Mouse (Mus musculus) left cerebral cortex, postnatal 36 days (tissue): Measurements from ENCODE around the gene Lsm11. TPM values are rescaled to one million over a fixed set of nuclear protein-coding genes. Genes with fewer than 3 reads are reported as not detected.

Experiments
- DNase-seq, 2 experiments: peaks; one replicate each; pipeline ENCODE4 v3.0.0; 2021 to 2022; ENCODE audit warnings: low spot score in 2 of 2, mixed read lengths in 1 of 2
- intact Hi-C: fragments of 180-260 bp; cut with DNase I; formaldehyde crosslinking; loops from one replicate; pipeline ENCODE4 v1.15.1; 2025
- total RNA-seq, 2 experiments: library from RNA; stranded (reverse); gene quantifications; 2 replicates each; pipeline ENCODE4 v1.2.3; 2021

Gene Lsm11
- total RNA-seq: 10 to 100 TPM; 23.8 to 25.4 TPM

DNA sequence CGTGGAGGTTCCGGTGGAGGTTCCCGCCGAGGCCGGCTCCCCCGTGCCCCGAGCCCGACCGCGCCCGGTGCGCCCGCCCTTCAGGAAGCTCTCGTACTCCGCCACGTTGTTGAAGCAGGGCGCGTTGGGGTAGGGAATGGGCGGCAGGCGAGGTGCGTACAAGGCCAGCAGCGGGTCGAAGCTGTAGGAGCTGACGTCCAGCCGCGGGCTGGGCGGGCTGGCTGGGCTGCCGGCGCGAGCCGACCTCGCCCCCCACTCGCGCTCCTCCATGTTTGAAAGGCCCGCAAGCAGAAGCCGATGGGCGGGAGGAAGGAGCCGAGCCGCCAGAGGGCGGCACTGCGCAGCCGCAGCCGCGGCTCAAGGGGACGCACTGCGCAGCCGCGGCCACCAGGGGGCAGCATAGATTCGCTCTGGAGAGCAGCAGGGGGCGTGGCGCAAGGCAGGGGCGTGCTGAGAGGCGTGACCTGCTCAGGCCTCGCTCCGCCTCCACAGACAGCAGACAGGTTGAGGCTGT lies at the start of gene Lsm11:
Gene Lsm11 (minus strand): TSS at position 293 of the 514 bp plus-strand sequence.
- intact Hi-C loops: loop anchor here (5.0 to 10.0 kb wide), 4 partner anchors 113 to 490 kb away; partner anchors contain the start of genes Adam19 and Med7
- DNase-seq: peak; percentile 97 to 98

GRCm38 (mm10) chr11:45992087-45992486 lies 47.4 kb upstream of the Lsm11 start:
- intact Hi-C loops: no loop called here
- DNase-seq: no peak

DNA sequence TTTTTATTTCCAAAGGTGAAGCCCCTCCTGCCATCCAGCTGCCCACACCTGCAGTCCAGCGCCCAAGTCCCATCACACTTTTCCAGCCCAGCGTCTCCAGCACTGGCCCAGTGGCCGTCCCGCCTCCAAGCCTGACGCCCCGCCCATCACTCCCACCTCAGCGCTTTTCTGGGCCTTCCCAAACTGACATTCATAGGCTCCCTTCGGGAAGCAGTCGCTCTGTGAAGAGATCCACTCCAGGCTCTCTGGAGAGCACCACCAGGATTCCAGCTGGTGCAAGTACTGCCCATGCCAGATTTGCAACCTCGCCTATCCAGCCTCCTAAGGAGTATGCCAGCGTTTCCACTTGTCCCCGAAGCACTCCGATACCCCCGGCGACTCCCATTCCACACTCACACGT lies 46.9 kb upstream of the Lsm11 start:
- DNase-seq: no peak

GRCm38 (mm10) chr11:45980893-45981253 lies 36.1 kb upstream of the Lsm11 start:
- no peak for DNase-seq
- intact Hi-C loops: no loop called here

More for the DNA sequence above, 46.9 kb upstream of the Lsm11 start:
- intact Hi-C loops: no loop called here

- intact Hi-C loops: no loop called here
- peak; percentile 30 to 60 for DNase-seq
These were observed 35.5 kb upstream of the Lsm11 start, which contains the start of gene Sox30 for GRCm38 (mm10) chr11:45979946-45980892. Sox30 (plus strand) TSS chr11:45980310.

GRCm38 (mm10) chr11:45976061-45976460 lies 31.3 kb upstream of the Lsm11 start:
- DNase-seq: no peak
- intact Hi-C loops: no loop called here

DNA sequence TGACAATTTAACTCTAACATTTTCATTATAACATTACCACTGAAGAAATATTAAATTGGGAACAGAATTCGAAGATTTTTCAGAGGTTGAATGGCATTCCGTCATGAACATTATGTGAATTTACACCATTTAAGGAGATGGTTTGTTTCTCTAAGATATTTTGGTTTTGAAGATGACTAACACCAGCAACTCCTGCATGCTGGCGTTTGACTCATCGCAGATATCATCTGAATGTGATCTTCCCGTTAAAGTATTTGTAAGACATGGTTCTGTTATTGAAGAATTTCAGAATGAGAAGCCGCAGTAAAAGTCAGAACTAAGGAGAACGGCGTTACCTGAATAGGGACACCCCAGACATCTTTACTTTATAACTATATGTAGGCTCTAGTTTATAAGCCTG lies 29.7 kb upstream of the Lsm11 start:
- intact Hi-C loops: no loop called here

DNA sequence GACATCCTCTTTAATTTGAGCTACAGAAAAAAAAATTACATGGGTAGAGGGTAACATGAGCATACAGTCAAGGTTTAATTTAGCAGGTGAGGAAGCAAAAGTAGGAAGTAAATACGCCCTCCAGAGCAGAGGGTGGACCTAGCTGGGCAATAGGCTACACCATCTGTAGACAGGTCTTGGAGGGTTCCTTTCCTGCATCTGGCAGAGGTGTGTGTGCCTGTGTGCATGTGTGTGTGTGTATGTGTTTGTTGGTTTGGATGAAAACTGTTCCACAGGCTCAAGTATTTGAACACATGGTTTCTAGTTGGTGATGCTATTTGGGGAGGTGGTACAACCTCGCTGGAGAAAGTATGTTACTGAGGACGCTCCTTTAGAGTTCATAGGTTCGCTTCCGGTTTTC lies 28.9 kb upstream of the Lsm11 start:
- intact Hi-C loops: no loop called here

More for the DNA sequence above, 29.7 kb upstream of the Lsm11 start:
- no peak for DNase-seq

DNA sequence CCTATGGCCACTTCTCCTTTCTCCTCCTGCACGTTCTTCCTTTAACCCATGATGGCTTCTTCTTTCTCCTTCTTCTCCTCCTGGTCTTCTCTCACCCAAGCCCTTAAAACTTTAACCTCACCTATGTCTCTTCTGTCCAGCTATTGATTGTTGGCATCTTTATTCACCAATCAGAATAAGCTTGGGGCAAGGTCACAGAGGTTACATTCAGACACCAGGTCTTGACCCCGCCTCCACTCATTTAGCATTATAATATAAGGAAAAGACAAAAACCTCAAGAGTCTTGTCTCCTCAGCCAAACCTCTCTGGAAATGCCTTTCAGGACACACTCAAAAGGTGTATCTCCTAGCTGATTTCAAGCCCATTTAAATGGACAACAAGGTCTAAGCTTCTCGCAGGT lies 23.7 kb upstream of the Lsm11 start:
- intact Hi-C loops: no loop called here
- DNase-seq: no peak

More for the DNA sequence above, 28.9 kb upstream of the Lsm11 start:
- no peak for DNase-seq

GRCm38 (mm10) chr11:45966896-45967295 lies 22.2 kb upstream of the Lsm11 start:
- intact Hi-C loops: no loop called here
- DNase-seq: no peak

DNA sequence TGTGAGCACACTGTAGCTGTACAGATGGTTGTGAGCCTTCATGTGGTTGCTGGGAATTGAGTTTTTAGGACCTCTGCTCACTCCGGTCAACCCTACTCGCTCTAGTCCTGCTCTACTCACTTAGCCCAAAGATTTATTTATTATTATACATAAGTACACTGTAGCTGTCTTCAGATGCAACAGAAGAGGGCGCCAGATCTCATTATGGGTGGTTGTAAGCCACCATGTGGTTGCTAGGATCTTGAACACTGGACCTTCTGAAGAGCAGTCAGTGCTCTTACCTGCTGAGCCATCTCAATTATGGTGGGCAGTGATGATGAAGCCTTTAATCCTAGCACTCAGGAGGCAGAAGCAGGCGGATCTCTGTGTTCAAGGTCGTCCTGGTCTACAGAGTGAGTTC lies 15.3 kb upstream of the Lsm11 start:
- intact Hi-C loops: no loop called here

DNA sequence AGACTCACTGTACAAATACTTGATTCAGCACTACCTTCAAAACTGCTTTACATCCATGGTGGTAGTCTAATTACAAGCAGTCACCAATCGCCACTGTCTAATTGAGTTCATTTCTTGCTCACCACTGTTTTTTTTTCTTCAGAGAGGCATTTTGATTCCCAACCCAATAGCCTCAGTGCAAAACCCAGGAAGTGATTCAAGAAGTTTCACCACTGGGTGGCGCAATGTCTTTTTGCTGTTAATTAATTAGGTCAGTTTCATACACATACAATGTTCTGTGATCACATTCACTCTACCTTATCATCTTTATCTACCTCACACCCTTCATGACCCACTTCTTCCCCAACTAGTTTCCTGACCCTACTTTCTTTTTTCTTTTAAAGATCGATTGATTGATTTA lies 14.9 kb upstream of the Lsm11 start:
- intact Hi-C loops: loop anchor here (5.0 kb wide), 1 partner anchor 258 kb away; no protein-coding TSS in a partner anchor
- no peak for DNase-seq

More for the DNA sequence above, 15.3 kb upstream of the Lsm11 start:
- DNase-seq: no peak

- DNase-seq: peak; percentile 91 to 93
- intact Hi-C loops: loop anchor here (5.0 kb wide), 1 partner anchor 262 kb away; no protein-coding TSS in a partner anchor
These were observed 10.4 kb upstream of the Lsm11 start, which contains the start of gene Thg1l for GRCm38 (mm10) chr11:45955127-45955627. Thg1l (minus strand) TSS chr11:45955494.

DNA sequence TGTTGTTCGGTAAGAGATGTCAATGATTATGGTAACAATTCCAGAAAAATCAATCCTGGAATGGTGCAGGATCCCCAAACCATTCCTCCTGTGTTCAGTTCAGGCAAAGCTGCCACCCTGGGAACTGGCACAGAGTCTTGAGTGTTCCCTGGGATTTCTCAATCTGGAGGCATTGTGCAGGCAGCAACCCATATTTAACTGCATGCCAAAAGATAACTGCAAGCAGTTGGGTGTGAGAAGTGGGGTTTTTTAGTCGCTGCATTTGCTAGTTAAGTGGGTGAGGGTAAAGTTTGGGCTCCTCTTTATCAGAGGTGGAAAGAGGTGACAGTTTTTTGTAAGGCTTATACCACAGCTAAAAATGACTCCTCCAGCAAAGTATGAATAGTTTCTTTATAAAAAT lies 2.8 kb upstream of the Lsm11 start:
- intact Hi-C loops: loop anchor here (5.0 to 10.0 kb wide), 3 partner anchors 110 to 487 kb away; partner anchors contain the start of genes Adam19 and Med7

DNA sequence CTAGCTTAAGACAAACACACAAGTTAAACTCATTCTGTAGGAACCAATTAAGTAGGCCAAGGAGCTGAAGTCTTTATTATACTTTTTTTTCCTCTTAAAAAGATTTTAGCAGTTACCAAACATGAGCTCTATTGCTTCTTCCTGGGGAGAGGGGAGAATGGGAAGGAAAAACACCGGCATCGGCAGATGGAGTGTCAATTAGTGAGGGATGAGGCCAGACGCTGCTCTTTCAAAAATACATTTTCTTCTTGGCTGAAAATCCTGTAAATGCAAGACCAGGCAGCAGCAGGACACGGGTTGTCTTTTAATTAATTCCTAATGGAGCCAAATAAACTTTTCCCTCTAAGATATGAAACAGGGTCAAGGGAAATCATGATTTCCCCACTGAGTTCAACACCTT lies 2.1 kb upstream of the Lsm11 start:
- no peak for DNase-seq
- intact Hi-C loops: loop anchor here (5.0 to 10.0 kb wide), 3 partner anchors 111 to 488 kb away; partner anchors contain the start of genes Adam19 and Med7

More for the DNA sequence above, 2.8 kb upstream of the Lsm11 start:
- peak; percentile 54 to 64 for DNase-seq

- intact Hi-C loops: loop anchor here (5.0 to 10.0 kb wide), 2 partner anchors 188 to 491 kb away; partner anchors contain the start of gene Med7
- DNase-seq: peak; percentile 26
These were observed 668 bp downstream of the Lsm11 start for GRCm38 (mm10) chr11:45943891-45944642.

DNA sequence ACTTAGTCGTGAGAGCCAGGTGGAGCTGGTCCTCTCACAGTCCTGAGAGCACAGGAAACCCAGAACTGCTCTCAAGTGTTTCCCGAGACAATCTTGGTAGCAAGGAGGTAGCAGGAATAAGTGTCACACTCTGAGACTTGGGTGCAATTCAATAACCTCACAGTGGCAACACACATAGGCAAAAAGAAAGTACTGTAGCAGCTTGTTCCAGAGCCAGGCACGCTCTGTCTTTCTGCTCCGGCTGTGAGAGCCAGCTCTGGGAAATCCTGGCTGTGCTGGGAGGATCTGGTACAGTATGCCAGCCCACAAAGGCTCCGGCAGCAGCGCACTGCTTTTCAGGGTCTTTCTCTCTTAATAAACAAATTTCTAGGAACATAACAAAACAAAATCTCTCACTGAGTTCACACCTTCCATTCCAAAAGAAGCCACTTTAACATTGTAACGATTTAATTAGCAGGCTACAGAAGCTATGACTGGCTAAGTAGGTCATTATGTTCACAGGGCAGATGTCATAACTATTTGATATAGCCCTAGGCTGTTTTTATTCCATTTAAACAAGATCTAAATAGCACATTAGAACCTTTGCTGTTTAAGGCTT lies 1.5 kb downstream of the Lsm11 start:
- intact Hi-C loops: loop anchor here (5.0 to 10.0 kb wide), 2 partner anchors 189 to 492 kb away; partner anchors contain the start of gene Med7
- peak; percentile 64 to 69 for DNase-seq

- intact Hi-C loops: loop anchor here (5.0 to 10.0 kb wide), 2 partner anchors 190 to 493 kb away; partner anchors contain the start of gene Med7
- DNase-seq: no peak
These were observed 2.5 kb downstream of the Lsm11 start for GRCm38 (mm10) chr11:45942281-45942680.

DNA sequence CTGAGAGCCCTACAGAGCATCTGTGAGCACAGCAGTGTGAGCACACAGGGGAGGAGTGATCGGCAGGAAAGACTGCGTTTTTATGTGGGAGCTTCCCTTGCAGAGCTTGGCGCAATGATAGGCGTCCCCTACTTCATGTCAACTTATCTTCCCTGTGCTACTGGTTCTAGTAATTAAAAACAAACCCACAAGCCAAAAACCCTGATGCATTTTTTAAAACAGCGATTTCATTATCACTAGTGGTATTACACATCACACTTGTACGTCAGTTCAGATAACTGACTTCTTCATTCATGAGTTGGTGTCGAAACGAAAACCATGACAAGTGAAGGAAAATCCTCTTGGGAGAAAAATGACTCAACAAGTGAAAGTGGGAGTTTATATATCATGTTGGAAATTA lies 5.8 kb downstream of the Lsm11 start:
- DNase-seq: no peak

More for the DNA sequence above, 5.8 kb downstream of the Lsm11 start:
- intact Hi-C loops: no loop called here
